In the genomic region with DNA sequence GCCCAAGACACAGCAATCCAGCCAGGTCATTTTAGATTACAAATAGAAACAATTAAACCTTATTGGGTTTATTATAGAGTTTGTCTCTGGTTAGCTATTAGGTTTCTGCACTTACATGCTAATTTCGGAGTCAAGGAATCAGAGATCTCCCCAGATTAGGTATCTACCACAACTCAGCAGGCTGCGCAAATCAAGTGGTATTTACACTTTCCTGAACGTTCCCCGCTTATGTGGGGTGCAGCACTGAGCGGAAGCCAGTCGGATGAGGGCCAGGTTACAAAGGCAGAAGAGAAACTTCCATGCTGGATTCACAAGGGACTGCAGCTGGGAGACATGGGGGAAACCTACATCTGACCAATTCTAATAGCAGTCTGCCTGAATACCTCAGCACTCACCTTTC, we compare ENCODE assay signal across 32 mouse cellular contexts.
"Had no signal": no experiment of that assay in that cellular context is flagged by ENCODE, and none has a peak within 500 bp of the region (broad histone marks: within the 10 kb centered on the region; RNA-seq: fewer than 3 reads in every experiment).

No protein-coding gene starts in this region.

- H3K36me3 ChIP-seq: limb, embryonic 10.5 days; limb, embryonic 12.5 days; limb, embryonic 13.5 days; limb, embryonic 15.5 days; liver, embryonic 12.5 days; liver, embryonic 13.5 days; liver, embryonic 15.5 days; lung, embryonic 15.5 days; midbrain, embryonic 10.5 days; midbrain, embryonic 12.5 days; midbrain, embryonic 13.5 days; midbrain, embryonic 15.5 days; neural tube, embryonic 12.5 days had no signal

- H3K9ac ChIP-seq: limb, embryonic 12.5 days; limb, embryonic 13.5 days; limb, embryonic 15.5 days; liver, embryonic 12.5 days; liver, embryonic 13.5 days; liver, embryonic 14.5 days; liver, embryonic 15.5 days; liver, postnatal 0 days; lung, embryonic 14.5 days; lung, embryonic 15.5 days; midbrain, embryonic 12.5 days; midbrain, embryonic 13.5 days; midbrain, embryonic 15.5 days; neural tube, embryonic 12.5 days had no signal

- H3K9me3 ChIP-seq: limb, embryonic 10.5 days; limb, embryonic 12.5 days; limb, embryonic 13.5 days; limb, embryonic 15.5 days; liver, embryonic 12.5 days; liver, embryonic 13.5 days; liver, embryonic 15.5 days; lung, embryonic 15.5 days; megakaryocyte, embryonic 14.5 days; midbrain, embryonic 10.5 days; midbrain, embryonic 12.5 days; midbrain, embryonic 13.5 days; midbrain, embryonic 15.5 days; neural tube, embryonic 12.5 days had no signal

- H3K4me3 ChIP-seq: limb, embryonic 10.5 days; limb, embryonic 12.5 days; limb, embryonic 13.5 days; limb, embryonic 15.5 days; liver, embryonic 12.5 days; liver, embryonic 13.5 days; liver, embryonic 15.5 days; lung, embryonic 15.5 days; megakaryocyte, embryonic 14.5 days; midbrain, embryonic 10.5 days; midbrain, embryonic 12.5 days; midbrain, embryonic 13.5 days; midbrain, embryonic 15.5 days; myocyte; neural tube, embryonic 12.5 days had no signal

- H3K27ac ChIP-seq: limb, embryonic 10.5 days; limb, embryonic 12.5 days; limb, embryonic 13.5 days; limb, embryonic 15.5 days; liver, embryonic 12.5 days; liver, embryonic 13.5 days; liver, embryonic 14.5 days; liver, embryonic 15.5 days; lung, embryonic 15.5 days; macrophage; midbrain, embryonic 10.5 days; midbrain, embryonic 12.5 days; midbrain, embryonic 13.5 days; midbrain, embryonic 15.5 days; neural tube, embryonic 12.5 days had no signal

- H3K4me2 ChIP-seq: limb, embryonic 12.5 days; limb, embryonic 13.5 days; limb, embryonic 15.5 days; liver, embryonic 11.5 days; liver, embryonic 12.5 days; liver, embryonic 13.5 days; liver, embryonic 15.5 days; lung, embryonic 14.5 days; lung, embryonic 15.5 days; midbrain, embryonic 11.5 days; midbrain, embryonic 12.5 days; midbrain, embryonic 13.5 days; midbrain, embryonic 15.5 days; neural tube, embryonic 12.5 days had no signal

- H3K27me3 ChIP-seq: midbrain, embryonic 15.5 days; neural tube, embryonic 12.5 days had no signal

- ATAC-seq: liver, embryonic 12.5 days; liver, postnatal 0 days; lung, postnatal 0 days; midbrain, embryonic 13.5 days; midbrain, embryonic 15.5 days; midbrain, embryonic 16.5 days had no signal

- H3K4me1 ChIP-seq: liver, embryonic 12.5 days; liver, embryonic 13.5 days; megakaryocyte, embryonic 14.5 days; midbrain, embryonic 13.5 days; neural tube, embryonic 12.5 days had no signal

- DNase-seq: left cerebral cortex, postnatal 4 days; liver; liver, embryonic 13.5 days; liver, postnatal 0 days; lung, adult 18-20 months; lung, adult 2 months; lung, postnatal 10 days; lung, postnatal 14 days; lung, postnatal 36 days; lung, postnatal 4 days; midbrain, embryonic 14.5 days had no signal
